Mouse (Mus musculus) monocyte, adult 5-6 weeks (primary cell): Measurements from ENCODE around the gene Slc8b1. TPM values are rescaled to one million over a fixed set of nuclear protein-coding genes. Genes with fewer than 3 reads are reported as not detected.

Experiments used
- ATAC-seq: fragments of 153-309, 156-312 bp; replicated peaks from 2 replicates; pipeline ENCODE4 v1.8.0; 2017; ENCODE audit warnings: mild to moderate bottlenecking; ENCODE audit not compliant: low TSS enrichment, insufficient number of reproducible peaks, severe bottlenecking, poor library complexity, low FRiP score
- total RNA-seq: library from RNA; stranded (forward); fragments of 200-1000, 200-491, 200-594 nt; gene quantifications from 3 replicates; pipeline ENCODE4 v1.2.3, GENCODE M21; 2017

Slc8b1 gene
- total RNA-seq, 1 experiment from 2014 or later = 72.9 TPM

DNA sequence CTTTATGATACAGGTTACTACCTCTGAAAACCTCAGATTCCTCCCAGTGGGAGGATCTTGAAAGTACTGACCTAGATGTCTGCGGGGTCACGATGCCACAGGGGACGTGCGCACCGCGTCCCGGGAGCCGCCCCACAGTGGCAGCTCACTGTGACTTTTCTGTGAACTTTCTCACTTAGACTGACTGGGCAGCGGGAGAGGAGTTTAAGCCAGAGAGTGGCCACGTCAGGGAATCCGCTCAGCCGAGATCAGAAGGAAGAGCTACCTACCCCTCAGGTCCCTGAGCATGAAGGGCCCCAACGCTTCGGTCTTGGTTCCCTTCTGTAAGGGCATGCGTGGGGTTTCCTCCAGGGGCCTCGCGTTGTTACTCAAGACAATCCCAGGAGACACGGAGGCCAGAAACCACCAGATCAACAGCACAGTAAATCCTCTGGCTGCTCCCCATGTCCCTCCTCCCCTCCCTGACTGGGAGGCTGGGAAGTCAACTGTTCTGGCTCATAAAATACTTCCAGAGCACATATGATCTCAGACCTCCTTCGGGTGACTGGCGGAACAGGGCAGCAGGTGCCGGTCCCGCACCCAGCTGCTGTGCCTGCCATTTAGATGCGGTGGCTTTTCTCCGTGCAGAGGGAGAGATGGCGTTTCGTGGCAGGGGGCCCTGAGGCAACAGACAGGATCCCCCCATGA lies 68.4 kb downstream of the Slc8b1 start:
- peak; percentile 69 for ATAC-seq

DNA sequence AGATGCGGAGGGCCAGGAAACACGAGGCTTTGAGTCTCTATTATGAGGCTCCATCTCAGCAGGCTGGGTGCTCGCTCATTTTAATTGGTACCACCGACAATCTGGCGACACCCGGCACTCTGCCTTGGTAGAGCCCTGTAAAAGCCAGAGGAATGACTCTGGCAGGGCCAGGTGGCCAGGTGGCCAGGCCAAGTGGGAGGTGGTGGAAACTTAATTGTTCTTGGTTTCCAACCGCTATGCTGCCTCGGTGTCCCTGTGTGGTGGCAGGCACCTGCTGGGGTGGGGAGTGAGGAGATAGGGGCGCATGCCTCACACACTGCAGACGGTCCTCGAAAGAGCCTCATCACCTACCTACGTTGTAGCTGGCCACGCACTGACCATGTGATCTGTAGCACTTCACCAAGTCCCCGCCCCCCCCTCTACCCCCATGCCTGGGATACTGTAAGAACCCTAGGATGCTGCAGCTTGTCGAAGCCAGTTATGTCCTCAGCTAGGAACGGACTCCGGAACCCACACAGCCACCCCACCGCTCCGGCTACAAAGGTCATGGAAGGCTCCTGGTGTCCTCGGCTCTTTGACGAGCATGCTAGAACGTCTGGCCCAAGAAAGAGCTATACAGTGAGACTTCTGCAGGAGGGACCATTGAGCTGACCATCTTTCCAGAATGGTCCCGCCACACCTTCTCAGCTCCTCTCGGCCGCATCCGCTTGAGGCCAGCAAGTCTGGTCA lies 69.1 kb downstream of the Slc8b1 start:
- no peak for ATAC-seq

DNA sequence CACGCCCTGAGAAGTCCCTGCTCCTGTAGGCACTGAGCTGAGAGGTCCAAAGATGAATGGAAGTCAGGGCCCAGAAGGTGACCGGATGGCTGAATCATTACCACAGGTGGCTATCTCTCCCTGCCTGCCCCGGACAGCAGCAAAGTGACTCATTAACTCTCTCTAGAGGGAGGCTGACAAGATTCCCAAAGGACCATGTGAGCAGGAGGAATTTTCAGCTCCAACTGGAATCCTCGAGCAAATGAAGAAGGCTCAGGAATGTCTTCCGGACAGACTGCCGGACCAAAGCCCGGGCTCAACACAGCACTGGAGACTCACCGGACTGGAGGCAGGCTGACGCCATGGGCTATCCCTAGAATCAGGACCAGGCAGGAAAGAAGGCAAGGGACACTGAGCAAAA lies 71.0 kb downstream of the Slc8b1 start:
- ATAC-seq = no peak

DNA sequence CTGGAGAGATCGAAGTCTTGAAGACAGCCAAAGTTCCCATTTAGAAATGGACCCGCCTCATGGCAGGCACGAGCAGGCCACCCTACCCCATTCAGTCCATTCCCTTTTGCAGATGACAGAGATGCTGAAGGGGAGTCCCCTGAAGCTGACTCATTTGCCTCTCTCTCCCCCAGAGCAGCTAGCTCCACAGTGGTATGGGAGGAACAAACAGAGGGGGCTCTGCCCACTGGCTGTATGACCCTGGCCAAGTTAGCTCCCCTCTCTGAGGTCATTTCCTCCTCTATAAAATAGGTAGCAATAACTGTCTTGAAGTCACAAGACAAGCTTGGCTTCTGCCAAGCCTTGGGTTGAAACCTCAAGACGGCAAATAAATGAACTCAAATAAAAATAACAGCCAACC lies 72.5 kb downstream of the Slc8b1 start:
- ATAC-seq = no peak

Other genes starting within 250 kb of the Slc8b1 start
- gene Lhx5, start 79.5 kb upstream of the Slc8b1 start, total RNA-seq = not detected in 3 replicates
- gene Sdsl, start 38.4 kb upstream of the Slc8b1 start, total RNA-seq = not detected in 3 replicates
- not detected in 3 replicates for gene Sds, start 34.6 kb upstream of the Slc8b1 start, total RNA-seq
- 8.9 to 11.3 TPM (median 11.2 TPM) in 3 replicates for gene Plbd2, start 7.5 kb upstream of the Slc8b1 start, total RNA-seq
- gene Tpcn1, start 77.5 kb downstream of the Slc8b1 start, total RNA-seq = 8.1 to 8.8 TPM (median 8.5 TPM) in 3 replicates
- gene Iqcd, start 77.8 kb downstream of the Slc8b1 start, total RNA-seq = 0.57 TPM in 1 of 3 replicates, not detected in the others
- 0.43 to 4.0 TPM (median 1.1 TPM) in 3 replicates for gene Rita1, start 101.4 kb downstream of the Slc8b1 start, total RNA-seq
- gene Ddx54, start 101.6 kb downstream of the Slc8b1 start, total RNA-seq = 42.2 to 59.5 TPM (median 55.9 TPM) in 3 replicates
- not detected in 3 replicates for gene Cfap73, start 123.1 kb downstream of the Slc8b1 start, total RNA-seq
- gene Rasal1, start 137.6 kb downstream of the Slc8b1 start, total RNA-seq = 0.48 to 0.49 TPM in 2 of 3 replicates, not detected in the other
- 5.4 to 12.1 TPM (median 8.1 TPM) in 3 replicates for gene Dtx1, start 200.8 kb downstream of the Slc8b1 start, total RNA-seq
- 2.2 to 8.7 TPM (median 5.3 TPM) in 3 replicates for gene Oas2, start 238.7 kb downstream of the Slc8b1 start, total RNA-seq